Mouse (Mus musculus): ENCODE results near the gene Olfr774. TPM values are rescaled to one million over a fixed set of nuclear protein-coding genes. Genes with fewer than 3 reads are reported as not detected.
"Not testable (repeated sequence)": the region's sequence is repeated elsewhere in the genome, so short reads cannot be mapped to it uniquely, and the experiment has no call there.

Gene Olfr774
- total RNA-seq (2021), result not detected
- long read RNA-seq, experiment 1, result 0 reads
- long read RNA-seq, experiment 2, result 0 reads

GRCm38 (mm10) chr10:129235904-129236303, at the start of gene Olfr774:
Olfr774 (plus strand) TSS chr10:129236204.
- Histone ChIP-seq H3K4me3 (no peak within 1 kb of the TSS), H3K27ac (no peak within 1 kb of the TSS)
- TF ChIP-seq CTCF (conservative IDR thresholded peaks at IDR 0.05), result no peak
- no peak for DNase-seq (ENCODE audit: low spot score in 2 of 2)

GRCm38 (mm10) chr10:129187319-129187718, 48.7 kb upstream of the Olfr774 start, which contains the start of gene Olfr773:
Olfr773 (minus strand) TSS chr10:129187419.
- DNase-seq (ENCODE audit: low spot score in 2 of 2), result not testable (repeated sequence)

DNA sequence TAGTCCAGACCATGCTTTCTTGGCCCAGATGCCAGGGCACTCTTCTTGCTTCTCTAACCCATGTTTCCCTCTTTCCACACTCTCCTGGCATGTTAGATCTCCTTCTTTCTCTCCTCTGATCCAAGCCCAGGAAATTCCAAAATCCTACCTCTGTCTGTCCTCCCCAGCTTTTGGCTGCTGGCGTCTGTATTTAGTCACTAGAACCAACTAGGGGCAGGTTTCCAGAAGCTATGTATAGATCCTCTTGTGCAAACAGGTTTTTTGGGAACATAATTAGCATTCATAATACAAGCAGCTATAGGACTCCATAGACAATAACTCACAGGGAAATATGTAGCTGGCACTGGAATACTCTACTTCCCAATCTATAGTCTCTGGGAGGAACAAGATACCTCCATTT, 5.3 kb upstream of the Olfr774 start:
- no peak for DNase-seq (ENCODE audit: low spot score in 2 of 2)
- H3K27ac ChIP-seq, result no peak overlapping the region
- no peak for TF ChIP-seq CTCF (conservative IDR thresholded peaks at IDR 0.05)
- no peak overlapping the region for H3K4me3 ChIP-seq

More at GRCm38 (mm10) chr10:129187319-129187718, 48.7 kb upstream of the Olfr774 start, which contains the start of gene Olfr773:
- H3K4me3 ChIP-seq, H3K27ac ChIP-seq: not testable (repeated sequence)

GRCm38 (mm10) chr10:129248112-129248511, 12.1 kb downstream of the Olfr774 start, which contains the start of gene Olfr775:
Olfr775 (plus strand) TSS chr10:129248412.
- no peak within 1 kb of the TSS for H3K4me3 ChIP-seq
- TF ChIP-seq CTCF (conservative IDR thresholded peaks at IDR 0.05), result no peak
- no peak for DNase-seq (ENCODE audit: low spot score in 2 of 2)
- H3K27ac ChIP-seq, result no peak within 1 kb of the TSS

GRCm38 (mm10) chr10:129258827-129259226, 22.8 kb downstream of the Olfr774 start, which contains the start of gene Olfr776:
Olfr776 (plus strand) TSS chr10:129259127.
- H3K27ac ChIP-seq, result no peak within 1 kb of the TSS
- no peak within 1 kb of the TSS for H3K4me3 ChIP-seq
- TF ChIP-seq CTCF (conservative IDR thresholded peaks at IDR 0.05), result no peak
- no peak for DNase-seq (ENCODE audit: low spot score in 2 of 2)

- Histone ChIP-seq H3K27ac (no peak within 1 kb of the TSS), H3K4me3 (no peak within 1 kb of the TSS)
- no peak for TF ChIP-seq CTCF (conservative IDR thresholded peaks at IDR 0.05)
- DNase-seq (ENCODE audit: low spot score in 2 of 2), result no peak
Observed at GRCm38 (mm10) chr10:129271081-129271535, 35.1 kb downstream of the Olfr774 start, which contains the start of gene Olfr777. Olfr777 (minus strand) TSS chr10:129271485.

Other genes starting within 250 kb of the Olfr774 start
- not detected for gene Olfr9, start 246.8 kb upstream of the Olfr774 start, total RNA-seq (2021)
- gene Olfr763, start 225.4 kb upstream of the Olfr774 start, total RNA-seq (2021), result not detected
- not detected for gene Olfr764-ps1, start 196.3 kb upstream of the Olfr774 start, total RNA-seq (2021)
- not detected for gene Olfr765, start 186.2 kb upstream of the Olfr774 start, total RNA-seq (2021)
- not detected for gene Olfr766-ps1, start 167.2 kb upstream of the Olfr774 start, total RNA-seq (2021)
- not detected for gene Olfr767, start 153.3 kb upstream of the Olfr774 start, total RNA-seq (2021)
- gene Olfr768, start 136.8 kb upstream of the Olfr774 start, total RNA-seq (2021), result not detected
- gene Olfr769, start 118.3 kb upstream of the Olfr774 start, total RNA-seq (2021), result not detected
- gene Olfr770, start 97.2 kb upstream of the Olfr774 start, total RNA-seq (2021), result not detected
- gene Olfr771, start 71.5 kb upstream of the Olfr774 start, total RNA-seq (2021), result not detected
- not detected for gene Olfr772, start 58.3 kb upstream of the Olfr774 start, total RNA-seq (2021)
- not detected for gene Olfr773, start 48.8 kb upstream of the Olfr774 start, total RNA-seq (2021)
- not detected for gene Olfr775, start 12.2 kb downstream of the Olfr774 start, total RNA-seq (2021)
- gene Olfr776, start 22.9 kb downstream of the Olfr774 start, total RNA-seq (2021), result not detected
- not detected for gene Olfr777, start 35.3 kb downstream of the Olfr774 start, total RNA-seq (2021)
- not detected for gene Olfr780, start 81.9 kb downstream of the Olfr774 start, total RNA-seq (2021)
- not detected for gene Olfr781, start 92.7 kb downstream of the Olfr774 start, total RNA-seq (2021)
- not detected for gene Olfr782, start 112.6 kb downstream of the Olfr774 start, total RNA-seq (2021)
- under 1 TPM; 0.10 to 0.18 TPM for gene Olfr784, start 147.9 kb downstream of the Olfr774 start, total RNA-seq (2021)
- not detected for gene Olfr785, start 169.2 kb downstream of the Olfr774 start, total RNA-seq (2021)
- not detected for gene Olfr786, start 191.1 kb downstream of the Olfr774 start, total RNA-seq (2021)
- gene Olfr787, start 225.7 kb downstream of the Olfr774 start, total RNA-seq (2021), result not detected
- not detected for gene Olfr788, start 234.8 kb downstream of the Olfr774 start, total RNA-seq (2021)
- not detected for gene Olfr789, start 248.5 kb downstream of the Olfr774 start, total RNA-seq (2021)